Mouse (Mus musculus) liver, adult 2 months (tissue): ENCODE results near the gene Mboat1.

ENCODE experiments used
- CTCF ChIP-seq: fragments of 200-500 bp; IDR thresholded peaks from 2 replicates; pipeline ENCODE4 v1.5.1; 2011; ENCODE audit warnings: low read depth, low read length, control low read depth
- POLR2A ChIP-seq: fragments of 200-500 bp; IDR thresholded peaks from 2 replicates; pipeline ENCODE4 v1.6.1; 2011; ENCODE audit warnings: low read length, control low read depth; ENCODE audit not compliant: insufficient read depth; ENCODE audit errors: extremely low read depth

DNA sequence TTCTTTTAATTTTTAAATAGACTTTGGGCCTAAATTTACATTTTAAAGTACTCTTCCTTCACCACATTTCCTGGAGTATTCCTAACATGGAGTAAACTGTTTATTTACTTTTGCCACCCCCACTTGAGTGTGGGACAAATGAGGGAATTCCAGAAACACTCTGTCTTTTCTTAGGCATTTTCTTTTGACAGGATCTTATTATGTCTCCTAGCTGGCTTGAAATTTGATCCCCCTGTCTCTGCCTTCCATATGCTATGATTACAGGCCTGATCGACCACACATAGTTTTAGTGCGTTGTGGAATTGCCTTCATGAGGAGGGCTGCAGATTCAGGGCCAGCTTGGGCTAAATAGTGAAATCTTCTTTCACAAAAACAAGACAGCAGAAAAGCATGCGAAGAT is 85.0 kb downstream of the Mboat1 start:
- no peak for TF ChIP-seq POLR2A
- TF ChIP-seq CTCF = no peak
